Mouse (Mus musculus): ENCODE measurements around the gene Chad. TPM values are rescaled to one million over a fixed set of nuclear protein-coding genes. Genes with fewer than 3 reads are reported as not detected.

The Chad gene
- polyA plus RNA-seq, 1 experiment from 2014 or later: 29.0 TPM

DNA sequence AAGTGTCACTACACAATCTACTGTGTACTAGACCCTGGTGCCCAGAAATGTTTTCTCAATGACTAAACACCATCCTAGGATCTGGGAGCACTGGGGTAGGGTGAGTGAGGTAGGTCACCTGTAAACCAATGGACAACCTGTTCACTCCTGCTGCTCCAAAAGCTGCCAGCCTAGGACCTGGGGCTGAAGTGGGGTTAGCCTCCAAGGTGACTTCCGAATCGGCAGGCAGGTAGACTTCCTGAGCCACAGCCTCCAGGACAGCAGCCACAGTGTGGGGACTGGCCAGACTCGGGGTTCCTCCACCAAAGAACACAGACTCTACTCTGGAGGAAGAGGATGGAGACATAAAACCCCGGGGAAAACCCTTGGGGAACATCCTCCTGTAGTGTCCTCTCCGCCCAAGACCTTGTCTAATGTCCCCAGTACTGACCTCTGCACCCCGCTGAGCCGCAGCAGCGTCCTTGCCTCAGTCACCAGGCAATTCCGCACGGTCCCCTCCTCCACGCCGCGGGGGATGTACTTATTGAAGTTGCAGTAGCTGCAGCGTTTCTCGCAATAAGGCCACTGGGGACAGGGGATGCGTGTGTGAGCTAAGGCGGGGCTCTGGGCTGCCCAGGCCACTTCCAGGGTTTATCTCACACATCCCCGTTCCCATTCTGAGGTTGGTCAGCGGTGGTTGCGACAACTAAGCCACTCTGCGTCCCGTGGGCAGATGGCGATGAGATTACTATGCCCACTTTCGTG, 16.6 kb upstream of the Chad start:
- ATAC-seq (peak; percentile 13; the same call in 1 of the 2 replicates), DNase-seq (ENCODE audit: low spot score) (peak; percentile 43)
- no peaks in the 10 kb centered on the region for H3K9me3 ChIP-seq (ENCODE audit: low read length)
- no peaks in the 10 kb centered on the region for H3K36me3 ChIP-seq (ENCODE audit: insufficient read depth, low read length)
- peak overlapping the region; percentile 45 for H3K4me3 ChIP-seq (ENCODE audit: low read depth, low read length)
- peak overlapping the region; percentile 27; the same call in 1 of the 2 replicates for H3K9ac ChIP-seq (replicated peaks; ENCODE audit: low read depth)
- H3K4me2 ChIP-seq (replicated peaks; ENCODE audit: low read depth, low read length): peak overlapping the region; percentile 81
- WGBS: 8% methylated on average over 23 of the region's 24 CpGs
- H3K4me1 ChIP-seq (ENCODE audit: insufficient read depth, low read depth, low read length): peaks cover 3% of the 10 kb centered on the region
- no peak overlapping the region for H3K27ac ChIP-seq (ENCODE audit: low read length)
- no peak for TF ChIP-seq EP300 (IDR thresholded peaks at IDR 0.05)
- TF ChIP-seq CTCF (IDR thresholded peaks at IDR 0.05): no peak
- H3K27me3 ChIP-seq (replicated peaks; ENCODE audit: insufficient read depth, low read length): no peaks in the 10 kb centered on the region

DNA sequence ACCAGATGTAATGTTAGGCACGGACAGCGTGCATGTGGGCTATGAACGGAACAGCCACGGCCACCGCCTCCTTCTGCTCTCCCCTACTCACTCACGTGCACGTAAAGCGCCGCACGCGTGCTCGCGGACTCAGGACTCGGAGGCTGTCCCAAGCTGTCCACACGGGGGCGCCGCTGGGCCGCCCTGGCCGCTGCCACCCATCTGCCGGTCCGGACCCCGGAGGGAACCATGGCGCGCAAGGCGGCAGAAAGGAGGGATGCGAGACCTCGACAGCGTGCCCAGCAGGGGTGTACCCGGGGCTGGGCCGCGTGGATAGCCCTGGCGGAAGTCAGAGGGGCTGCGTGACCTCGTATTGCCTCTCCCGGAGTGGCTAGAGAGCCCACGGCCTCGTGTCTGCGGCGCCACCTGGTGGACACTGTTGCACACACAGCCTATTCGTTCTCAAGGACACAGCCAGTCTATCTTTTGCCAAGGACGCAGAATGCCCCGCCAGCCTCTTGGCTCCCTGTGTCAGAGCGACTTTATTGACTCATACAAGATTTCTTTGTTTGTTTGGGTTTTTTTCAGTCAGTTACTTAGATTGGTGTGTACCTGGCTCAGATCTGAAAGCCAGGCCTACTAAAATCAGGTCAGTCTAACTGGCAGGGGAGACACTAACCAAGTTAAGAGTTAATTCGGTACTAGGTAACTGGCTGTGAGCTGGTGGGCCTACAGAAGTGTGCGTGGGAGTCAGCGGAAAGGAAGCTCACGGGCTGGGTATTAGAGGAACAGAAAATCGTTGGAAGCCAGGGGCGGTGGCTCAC, 15.8 kb upstream of the Chad start, which contains the start of gene Rsad1:
TSS of gene Rsad1 (minus strand) at position 368 of the 803 bp plus-strand sequence.
- Histone ChIP-seq H3K4me3 (ENCODE audit: low read depth, low read length) (peak within 1 kb of the TSS; percentile 45), H3K4me2 (replicated peaks; ENCODE audit: low read depth, low read length) (peak within 1 kb of the TSS; percentile 81), H3K9ac (replicated peaks; ENCODE audit: low read depth) (peak within 1 kb of the TSS; percentile 27; the same call in 1 of the 2 replicates), H3K36me3 (ENCODE audit: insufficient read depth, low read length) (no peaks in the 10 kb centered on the region), H3K27ac (ENCODE audit: low read length) (peak within 1 kb of the TSS; percentile 62), H3K4me1 (ENCODE audit: insufficient read depth, low read depth, low read length) (no peaks in the 10 kb centered on the region; the same call in 1 of the 2 replicates), H3K27me3 (replicated peaks; ENCODE audit: insufficient read depth, low read length) (no peaks in the 10 kb centered on the region), H3K9me3 (ENCODE audit: low read length) (no peaks in the 10 kb centered on the region)
- ATAC-seq: peak; percentile 92
- DNase-seq (ENCODE audit: low spot score): peak; percentile 95
- TF ChIP-seq EP300 (IDR thresholded peaks at IDR 0.05) (no peak), CTCF (IDR thresholded peaks at IDR 0.05) (peak; percentile 91)
- 5% methylated on average over 49 of the region's 49 CpGs for WGBS

DNA sequence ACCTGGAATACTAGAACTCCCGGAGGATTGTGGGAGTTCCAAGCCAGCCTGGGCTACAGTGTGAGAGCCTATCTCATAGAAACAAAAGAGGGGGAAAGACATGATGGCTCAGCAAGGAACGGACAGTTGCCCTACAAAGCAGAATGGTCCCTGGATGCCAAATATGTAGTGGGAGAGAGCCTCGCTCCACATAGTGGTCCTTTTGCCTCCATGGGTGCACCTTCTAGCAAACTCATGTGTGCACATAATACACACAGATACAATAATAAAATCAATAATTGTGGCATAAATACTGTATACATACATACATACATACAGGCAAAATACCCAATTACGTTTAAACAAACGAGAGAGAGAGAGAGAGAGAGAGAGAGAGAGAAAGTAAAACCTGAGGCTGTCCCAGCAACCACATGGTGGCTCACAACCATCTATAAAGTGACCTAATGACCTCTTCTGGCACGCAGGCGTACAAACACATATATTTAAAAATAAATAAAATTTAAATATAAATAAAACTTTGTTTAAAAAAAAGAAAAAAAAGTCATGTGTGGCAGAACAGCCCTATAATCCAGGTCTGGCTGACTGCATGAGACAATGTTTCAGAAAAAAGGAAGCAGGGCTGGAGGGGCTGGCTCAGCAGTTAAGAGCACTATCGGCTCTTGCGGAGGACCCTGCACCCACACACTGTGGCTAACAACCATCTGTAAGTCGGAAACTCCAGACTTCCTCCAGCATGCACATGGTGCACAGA, 15.0 kb upstream of the Chad start:
- Histone ChIP-seq H3K27ac (ENCODE audit: low read length) (no peak overlapping the region), H3K36me3 (ENCODE audit: insufficient read depth, low read length) (no peaks in the 10 kb centered on the region), H3K27me3 (replicated peaks; ENCODE audit: insufficient read depth, low read length) (no peaks in the 10 kb centered on the region), H3K9me3 (ENCODE audit: low read length) (no peaks in the 10 kb centered on the region), H3K9ac (replicated peaks; ENCODE audit: low read depth) (no peak overlapping the region), H3K4me1 (ENCODE audit: insufficient read depth, low read depth, low read length) (no peaks in the 10 kb centered on the region; the same call in 1 of the 2 replicates), H3K4me3 (ENCODE audit: low read depth, low read length) (no peak overlapping the region), H3K4me2 (replicated peaks; ENCODE audit: low read depth, low read length) (no peak overlapping the region)
- DNase-seq (ENCODE audit: low spot score) (no peak), ATAC-seq (no peak)
- WGBS: 55% methylated on average over 10 of the region's 10 CpGs
- TF ChIP-seq CTCF (IDR thresholded peaks at IDR 0.05) (no peak), EP300 (IDR thresholded peaks at IDR 0.05) (no peak)

DNA sequence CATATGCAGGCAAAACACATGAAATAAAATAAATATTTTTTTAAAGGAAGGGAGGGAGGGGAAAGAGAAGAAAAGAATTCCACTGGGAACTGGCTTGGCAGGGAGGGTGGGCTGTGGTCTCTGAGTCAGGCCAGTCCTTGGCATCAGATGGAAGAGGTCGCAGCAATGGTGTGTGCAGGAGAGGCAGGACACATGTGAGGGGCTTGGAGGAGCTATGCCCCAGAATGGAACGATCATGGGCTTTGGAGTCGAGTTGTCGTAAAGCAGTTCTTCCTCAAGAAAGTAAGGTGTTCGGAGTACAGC, 14.5 kb upstream of the Chad start:
- no peaks in the 10 kb centered on the region for H3K27me3 ChIP-seq (replicated peaks; ENCODE audit: insufficient read depth, low read length)
- no peaks in the 10 kb centered on the region; the same call in 1 of the 2 replicates for H3K4me1 ChIP-seq (ENCODE audit: insufficient read depth, low read depth, low read length)
- H3K9ac ChIP-seq (replicated peaks; ENCODE audit: low read depth): no peak overlapping the region
- 62% methylated on average over 5 of the region's 5 CpGs for WGBS
- H3K4me2 ChIP-seq (replicated peaks; ENCODE audit: low read depth, low read length): no peak overlapping the region
- ATAC-seq (no peak), DNase-seq (ENCODE audit: low spot score) (no peak)
- TF ChIP-seq CTCF (IDR thresholded peaks at IDR 0.05) (no peak), EP300 (IDR thresholded peaks at IDR 0.05) (no peak)
- no peaks in the 10 kb centered on the region for H3K9me3 ChIP-seq (ENCODE audit: low read length)
- no peak overlapping the region for H3K27ac ChIP-seq (ENCODE audit: low read length)
- H3K4me3 ChIP-seq (ENCODE audit: low read depth, low read length): no peak overlapping the region
- H3K36me3 ChIP-seq (ENCODE audit: insufficient read depth, low read length): no peaks in the 10 kb centered on the region

DNA sequence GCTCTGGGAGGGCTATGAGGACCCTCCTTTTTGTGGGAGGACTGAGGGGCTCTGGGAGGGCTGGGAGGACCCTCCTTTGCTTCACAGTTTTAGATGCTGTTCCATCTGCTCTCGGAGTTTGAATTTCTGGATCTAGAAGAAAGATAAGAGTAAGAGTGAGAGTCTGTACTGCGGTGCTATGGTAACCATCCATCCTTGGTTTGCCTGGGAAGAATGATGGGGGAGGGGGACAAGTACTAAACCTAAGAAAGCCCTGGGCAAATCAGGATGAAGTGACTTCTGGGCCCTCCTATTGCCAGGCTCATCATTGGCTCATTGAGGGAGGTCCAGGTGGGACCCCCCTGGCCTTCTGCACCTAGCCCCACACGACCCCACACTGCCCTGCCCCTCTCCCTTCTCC, 6.6 kb upstream of the Chad start:
- DNase-seq (ENCODE audit: low spot score): no peak
- WGBS: 43% methylated on average over 3 of the region's 3 CpGs
- Histone ChIP-seq H3K4me3 (ENCODE audit: low read depth, low read length) (no peak overlapping the region), H3K9me3 (ENCODE audit: low read length) (no peaks in the 10 kb centered on the region), H3K27ac (ENCODE audit: low read length) (no peak overlapping the region), H3K9ac (replicated peaks; ENCODE audit: low read depth) (no peak overlapping the region), H3K36me3 (ENCODE audit: insufficient read depth, low read length) (no peaks in the 10 kb centered on the region), H3K4me2 (replicated peaks; ENCODE audit: low read depth, low read length) (no peak overlapping the region), H3K27me3 (replicated peaks; ENCODE audit: insufficient read depth, low read length) (no peaks in the 10 kb centered on the region), H3K4me1 (ENCODE audit: insufficient read depth, low read depth, low read length) (no peaks in the 10 kb centered on the region)
- ATAC-seq: no peak
- no peak for TF ChIP-seq CTCF (IDR thresholded peaks at IDR 0.05)
- no peak for TF ChIP-seq EP300 (IDR thresholded peaks at IDR 0.05)

DNA sequence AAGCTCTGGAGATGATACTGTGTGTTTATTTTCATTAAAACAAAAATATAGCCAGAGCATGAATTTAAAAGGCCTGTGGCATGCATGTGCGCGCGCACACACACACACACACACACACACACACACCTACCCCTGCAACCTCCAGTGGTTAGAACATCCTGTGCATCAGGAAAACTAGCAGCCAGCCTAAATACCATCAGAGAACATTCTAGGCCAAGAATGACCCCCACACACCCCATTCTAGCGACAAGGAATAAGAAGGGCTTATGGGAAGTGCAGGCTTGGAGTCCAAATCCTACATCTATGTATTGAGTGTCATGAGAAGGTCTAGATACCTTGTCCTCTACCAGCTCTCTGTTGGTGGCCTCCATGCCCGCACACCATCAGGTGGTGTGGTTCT, 1.5 kb upstream of the Chad start:
- ATAC-seq: no peak
- no peak overlapping the region for H3K4me3 ChIP-seq (ENCODE audit: low read depth, low read length)
- no peak for DNase-seq (ENCODE audit: low spot score)
- H3K27ac ChIP-seq (ENCODE audit: low read length): no peak overlapping the region
- no peaks in the 10 kb centered on the region for H3K9me3 ChIP-seq (ENCODE audit: low read length)
- no peak overlapping the region for H3K9ac ChIP-seq (replicated peaks; ENCODE audit: low read depth)
- H3K27me3 ChIP-seq (replicated peaks; ENCODE audit: insufficient read depth, low read length): no peaks in the 10 kb centered on the region
- no peak for TF ChIP-seq CTCF (IDR thresholded peaks at IDR 0.05)
- H3K4me2 ChIP-seq (replicated peaks; ENCODE audit: low read depth, low read length): no peak overlapping the region
- H3K36me3 ChIP-seq (ENCODE audit: insufficient read depth, low read length): no peaks in the 10 kb centered on the region
- H3K4me1 ChIP-seq (ENCODE audit: insufficient read depth, low read depth, low read length): peaks cover 12% of the 10 kb centered on the region; the same call in 1 of the 2 replicates
- WGBS: 90% methylated on average over 5 of the region's 5 CpGs
